Mouse (Mus musculus): ENCODE measurements around the gene Lyrm2.
A peak's percentile ranks its signal among the peaks of the same experiment; 100 is the strongest.

Gene Lyrm2

GRCm38 (mm10) chr4:32799966-32800576 is at the start of gene Lyrm2:
Gene Lyrm2 (plus strand): TSS chr4:32800253.
- DNase-seq, result peak; percentile 88

GRCm38 (mm10) chr4:32750711-32751110 is 49.3 kb upstream of the Lyrm2 start:
- no peak for DNase-seq

- DNase-seq, result no peak
Measured at GRCm38 (mm10) chr4:32757430-32757829, 42.6 kb upstream of the Lyrm2 start.

- DNase-seq, result peak; percentile 31
Measured at GRCm38 (mm10) chr4:32767471-32767870, 32.6 kb upstream of the Lyrm2 start.

DNA sequence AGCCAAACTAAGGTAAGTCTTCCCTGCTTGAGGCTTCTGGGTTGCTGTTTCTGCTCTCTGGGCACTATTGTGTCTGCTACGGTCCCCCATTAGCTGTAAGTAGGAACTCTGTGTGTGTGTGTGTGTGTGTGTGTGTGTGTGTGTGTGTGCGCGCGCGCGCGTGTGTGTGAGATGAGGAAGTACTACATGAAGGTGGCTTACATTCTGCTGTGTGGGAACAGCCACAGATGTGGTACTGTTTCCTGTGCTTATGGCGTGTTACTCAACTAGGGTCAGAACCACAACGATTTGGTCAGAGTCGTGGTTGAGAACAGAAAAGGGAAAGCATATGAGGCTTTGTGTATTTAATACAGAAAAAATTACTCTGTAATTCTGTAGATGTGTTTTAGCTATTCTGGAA is 32.0 kb upstream of the Lyrm2 start:
- no peak for DNase-seq

DNA sequence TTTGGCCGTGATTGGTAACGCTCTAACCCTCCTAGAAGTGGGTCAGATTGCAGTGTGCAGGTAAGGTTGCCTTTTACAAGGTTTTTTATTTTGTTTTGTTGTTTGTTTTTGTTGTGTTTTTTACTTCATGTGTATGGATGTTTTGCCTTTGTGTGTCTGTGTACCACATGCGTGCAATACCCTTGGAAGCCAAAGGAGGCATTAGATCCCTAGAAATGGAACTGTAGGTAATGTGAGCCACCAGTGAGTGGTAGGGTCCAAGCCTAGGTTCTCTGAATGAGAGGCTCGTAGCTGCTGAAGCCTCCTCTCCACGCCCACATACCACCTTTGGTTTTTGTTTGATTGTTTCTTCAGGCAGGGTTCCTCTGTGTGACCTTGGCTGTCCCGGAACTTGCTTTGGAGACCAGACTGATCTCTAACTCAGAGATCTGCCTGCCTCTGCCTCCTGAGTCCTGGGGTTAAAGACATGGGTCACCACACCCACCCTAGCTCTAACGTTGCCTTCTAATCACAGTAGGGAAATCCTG is 29.7 kb upstream of the Lyrm2 start:
- no peak for DNase-seq

GRCm38 (mm10) chr4:32779996-32780395 is 20.1 kb upstream of the Lyrm2 start:
- DNase-seq, result no peak

GRCm38 (mm10) chr4:32787110-32787509 is 12.9 kb upstream of the Lyrm2 start:
- no peak for DNase-seq

DNA sequence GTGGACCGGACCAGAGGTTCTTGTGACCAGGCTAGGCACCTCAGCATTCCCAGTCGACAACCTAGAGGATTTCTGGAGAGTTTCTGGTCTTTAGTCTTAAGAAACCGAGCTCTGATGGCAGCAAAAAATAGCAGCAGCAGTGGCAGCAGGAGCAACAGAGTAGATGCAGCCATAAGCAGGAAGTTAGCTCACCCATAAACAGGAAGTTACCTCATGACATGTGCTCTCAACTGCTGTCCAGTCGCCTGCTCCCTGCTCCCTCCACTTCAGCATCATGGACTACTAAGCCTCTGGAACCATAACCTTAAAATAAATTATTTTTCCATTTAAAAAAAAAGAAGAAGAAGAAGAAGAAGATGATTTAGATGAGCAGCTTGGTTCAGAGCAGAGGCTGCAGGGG is 11.0 kb upstream of the Lyrm2 start:
- no peak for DNase-seq

DNA sequence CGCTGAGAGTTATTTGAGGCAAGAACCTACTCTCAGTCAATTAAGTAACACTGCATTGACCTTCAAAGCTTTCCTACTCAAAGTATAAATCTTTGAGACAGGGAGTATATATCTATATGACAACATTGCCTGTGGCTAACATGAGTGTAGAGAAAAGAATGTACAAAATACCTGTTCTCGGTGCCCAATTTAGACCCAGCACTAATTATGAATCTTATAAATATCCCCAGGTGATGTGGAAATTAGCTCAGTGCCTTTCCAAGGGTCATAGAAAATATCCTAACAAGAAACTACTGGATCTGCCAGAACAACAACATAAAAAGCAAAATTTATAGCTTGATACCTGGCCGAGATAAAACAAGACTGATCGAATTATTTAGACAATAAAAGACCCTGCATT is 1.1 kb upstream of the Lyrm2 start:
- DNase-seq, result no peak

DNA sequence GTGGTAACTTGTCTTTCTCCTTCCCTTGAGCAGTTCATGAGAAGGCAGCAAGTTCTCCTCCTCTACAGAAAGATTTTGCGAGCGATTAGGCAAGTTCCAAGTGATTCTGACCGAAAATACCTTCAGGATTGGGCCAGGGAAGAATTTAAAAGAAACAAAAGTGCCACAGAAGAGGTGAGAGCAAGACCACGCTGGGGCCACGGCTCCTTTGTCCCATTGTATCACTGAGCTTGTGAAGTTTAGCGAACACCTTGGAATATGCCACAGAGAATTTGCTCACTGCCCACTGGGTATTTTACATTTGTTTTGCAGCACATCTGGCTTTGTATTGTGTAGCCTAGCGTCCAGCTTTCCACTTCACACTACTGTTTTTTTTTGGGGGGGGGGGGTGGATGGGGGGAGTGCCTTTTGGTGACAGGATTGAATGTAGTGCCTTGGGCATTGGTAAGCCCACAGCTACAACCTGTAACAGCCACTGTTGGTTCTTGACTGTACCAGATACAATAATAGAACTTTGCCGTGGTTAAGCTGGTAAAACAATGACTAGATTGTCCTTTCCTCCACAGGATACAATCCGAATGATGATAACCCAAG is 621 bp downstream of the Lyrm2 start:
- DNase-seq, result no peak

- no peak for DNase-seq
Measured at GRCm38 (mm10) chr4:32817478-32817877, 17.4 kb downstream of the Lyrm2 start.

DNA sequence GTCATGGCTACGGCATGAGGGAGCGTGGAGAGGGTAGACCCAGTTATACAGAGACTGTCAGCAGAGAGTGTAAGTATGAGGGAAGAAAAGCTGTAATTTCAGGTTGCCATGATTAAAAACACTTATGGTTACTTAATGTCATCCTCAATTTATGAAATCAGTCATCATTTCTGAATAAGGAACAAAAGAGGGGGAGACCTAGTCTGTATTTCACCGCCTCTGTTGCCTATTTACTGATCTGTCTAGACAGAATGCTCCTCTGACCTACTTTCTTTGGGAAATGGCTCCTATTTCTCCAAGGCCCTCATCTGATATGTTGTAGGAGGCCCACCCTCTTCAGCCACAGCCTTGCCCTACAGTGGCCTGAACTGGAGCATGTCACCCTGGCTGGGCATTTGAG is 20.6 kb downstream of the Lyrm2 start:
- no peak for DNase-seq

GRCm38 (mm10) chr4:32824254-32824653 is 24.2 kb downstream of the Lyrm2 start:
- peak; percentile 28 for DNase-seq

DNA sequence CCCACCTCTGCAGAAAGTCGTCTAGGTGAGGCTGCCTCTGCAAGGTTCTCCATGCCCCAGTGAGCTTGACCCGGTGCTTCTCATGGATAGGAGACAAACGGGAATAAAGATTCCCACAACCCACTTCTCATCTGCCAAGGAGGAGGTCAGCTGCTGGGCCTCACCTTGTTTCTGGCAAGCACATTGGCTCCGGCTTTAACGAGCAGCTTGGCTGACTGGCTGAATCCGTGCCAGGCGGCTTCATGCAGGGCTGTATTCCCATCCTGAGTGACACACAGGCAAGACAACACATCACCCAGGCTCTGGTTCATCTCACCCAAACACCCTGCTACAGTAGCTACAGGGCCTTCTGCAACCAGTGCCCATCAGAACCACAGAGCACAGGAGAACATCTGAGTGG is 26.9 kb downstream of the Lyrm2 start:
- DNase-seq, result peak; percentile 24

DNA sequence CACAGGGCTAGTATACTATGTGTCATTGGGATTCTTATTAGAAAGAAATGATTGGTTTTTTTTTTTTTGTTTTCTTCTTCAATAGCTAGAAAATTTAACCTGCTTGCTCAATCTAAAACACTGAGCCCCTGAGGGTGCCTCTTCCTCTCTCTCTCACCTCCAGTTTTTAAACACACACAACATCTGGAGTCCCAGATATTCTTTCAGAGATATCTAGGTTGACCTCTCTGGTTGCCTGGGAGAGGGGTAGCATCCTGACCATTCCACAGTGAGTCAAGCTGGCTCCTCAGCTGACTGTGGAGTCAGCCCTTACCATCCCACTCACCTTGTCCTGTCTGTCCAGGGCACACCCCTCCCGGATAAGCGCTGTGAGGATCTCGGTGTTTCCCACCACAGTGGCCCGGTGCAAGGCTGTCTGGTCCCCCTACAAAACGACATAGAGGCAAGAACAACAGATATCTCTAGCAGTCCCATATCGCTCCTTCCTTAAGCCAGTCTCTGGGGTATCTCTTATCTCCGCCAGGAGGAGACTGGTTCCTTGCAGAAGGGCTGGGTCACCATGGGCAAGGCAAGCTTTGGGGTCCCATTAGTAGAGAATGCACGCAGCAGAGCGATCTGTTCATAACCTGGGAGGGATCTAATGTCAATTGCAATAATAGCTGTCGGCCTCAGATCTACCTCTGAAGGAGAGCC is 28.5 kb downstream of the Lyrm2 start:
- no peak for DNase-seq

- no peak for DNase-seq
Measured at GRCm38 (mm10) chr4:32829316-32829715, 29.3 kb downstream of the Lyrm2 start.

GRCm38 (mm10) chr4:32833494-32834282 is 33.6 kb downstream of the Lyrm2 start:
- DNase-seq, result no peak

GRCm38 (mm10) chr4:32834541-32834940 is 34.5 kb downstream of the Lyrm2 start:
- no peak for DNase-seq

DNA sequence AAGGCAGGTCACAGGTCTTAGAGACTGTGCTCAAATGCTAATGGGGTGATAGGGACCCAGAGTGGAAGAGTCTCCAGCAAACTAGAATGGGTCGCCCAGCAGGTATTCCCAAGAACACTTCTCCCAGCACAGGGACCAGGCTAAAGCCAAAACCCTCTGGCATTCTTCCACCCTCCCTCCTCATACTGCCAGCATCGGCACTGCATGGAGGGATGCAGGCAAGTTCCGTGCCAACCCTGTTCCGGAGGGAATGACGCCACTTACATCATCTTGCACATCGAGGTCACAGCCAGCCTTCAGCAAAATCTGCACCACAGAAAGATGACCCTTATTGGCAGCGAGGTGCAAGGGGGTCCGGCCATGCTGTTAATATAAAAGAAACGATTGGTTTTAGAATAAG is 36.0 kb downstream of the Lyrm2 start:
- no peak for DNase-seq

- DNase-seq, result no peak
Measured at GRCm38 (mm10) chr4:32838401-32838800, 38.3 kb downstream of the Lyrm2 start.

Data from kidney, adult 18-20 months (tissue).